Mouse (Mus musculus) erythroblast, embryonic 14.5 days (primary cell): Measurements from ENCODE around the gene Pde11a.

ENCODE experiments used
- GATA1 ChIP-seq: IDR thresholded peaks from 2 replicates; pipeline ENCODE4 v1.6.1; 2012; ENCODE audit warnings: low read length, inconsistent platforms, mixed read lengths
- TAL1 ChIP-seq: IDR thresholded peaks from 3 replicates; pipeline ENCODE4 v1.6.1; 2012; ENCODE audit warnings: low read length, inconsistent platforms, mixed read lengths

- TF ChIP-seq TAL1 (no peak), GATA1 (no peak)
These were observed 221.4 kb downstream of the Pde11a start for GRCm38 (mm10) chr2:76117219-76117618.
